Mouse (Mus musculus): ENCODE measurements around the gene Hspa1l. TPM values are rescaled to one million over a fixed set of nuclear protein-coding genes. Genes with fewer than 3 reads are reported as not detected.
A peak's percentile ranks its signal among the peaks of the same experiment; 100 is the strongest.
"Not testable (repeated sequence)": the region's sequence is repeated elsewhere in the genome, so short reads cannot be mapped to it uniquely, and the experiment has no call there.

Hspa1l gene
- polyA plus RNA-seq, 1 experiment from 2014 or later, result 0.57 TPM

DNA sequence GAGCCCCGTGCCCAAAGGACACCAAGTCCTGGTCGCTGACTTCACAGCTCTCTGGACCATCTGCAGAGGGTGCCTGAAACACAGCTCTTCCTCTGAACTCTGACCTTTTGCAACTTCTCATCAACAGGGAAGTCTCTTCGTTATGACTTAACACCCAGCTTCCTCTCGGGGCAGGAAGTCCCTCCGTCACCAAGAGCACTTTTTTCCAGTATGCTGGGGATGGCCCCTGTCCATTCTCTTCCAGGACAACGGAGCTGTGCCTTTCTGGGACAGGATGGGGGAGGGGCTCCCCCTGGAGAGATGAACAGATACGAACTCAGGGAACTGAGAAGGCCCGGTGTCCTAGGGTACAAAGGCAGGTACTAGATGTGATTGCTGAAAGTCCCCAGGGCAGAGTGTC is 37.7 kb upstream of the Hspa1l start:
- peak overlapping the region; percentile 53 for H3K9ac ChIP-seq (ENCODE audit: low read depth, low read length)
- no peak for ATAC-seq
- H3K4me1 ChIP-seq (ENCODE audit: control insufficient read depth, insufficient read depth, low read length), result peaks cover 18% of the 10 kb centered on the region
- no peaks in the 10 kb centered on the region for H3K27me3 ChIP-seq (replicated peaks; ENCODE audit: control insufficient read depth, insufficient read depth, low read length)
- H3K4me2 ChIP-seq (ENCODE audit: low read depth, low read length), result peak overlapping the region; percentile 42
- H3K27ac ChIP-seq (ENCODE audit: low read length), result no peak overlapping the region
- peaks cover 13% of the 10 kb centered on the region for H3K36me3 ChIP-seq (ENCODE audit: control insufficient read depth, insufficient read depth, low read length)
- H3K9me3 ChIP-seq (ENCODE audit: control insufficient read depth, low read length), result no peaks in the 10 kb centered on the region
- H3K4me3 ChIP-seq (ENCODE audit: low read length), result peak overlapping the region; percentile 15; the same call in 1 of the 2 replicates
- 48% methylated on average over 8 of the region's 8 CpGs for WGBS

DNA sequence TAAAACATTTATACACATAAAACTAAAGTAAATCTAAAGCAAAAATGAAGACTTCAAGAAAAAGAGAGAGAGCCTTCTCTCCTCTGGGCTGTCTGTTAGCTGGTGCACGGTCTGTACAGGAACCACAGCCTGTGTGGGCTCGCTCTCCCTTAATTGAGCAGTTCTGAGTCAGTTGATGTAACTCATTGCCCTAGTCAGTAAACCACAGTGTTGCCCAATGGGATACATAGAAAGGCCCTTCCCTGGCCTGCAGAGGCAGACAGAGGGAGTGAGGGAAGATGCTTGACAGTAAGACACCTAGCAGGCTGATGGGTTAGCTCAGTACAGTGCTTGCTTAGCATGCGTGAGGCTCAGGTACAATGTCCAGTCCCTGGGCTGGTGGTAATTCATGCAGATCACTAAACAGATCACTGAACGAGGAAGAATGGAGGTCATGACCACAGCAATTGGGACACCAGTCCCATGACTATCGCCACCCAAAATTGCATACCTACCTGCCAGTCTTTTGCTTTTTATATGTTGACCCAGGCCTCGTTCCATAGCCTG is 34.5 kb upstream of the Hspa1l start:
- H3K4me3 ChIP-seq (ENCODE audit: low read length), result no peak overlapping the region
- peaks cover 14% of the 10 kb centered on the region for H3K4me1 ChIP-seq (ENCODE audit: control insufficient read depth, insufficient read depth, low read length)
- H3K9ac ChIP-seq (ENCODE audit: low read depth, low read length), result no peak overlapping the region
- WGBS, result 81% methylated on average over 6 of the region's 6 CpGs
- peaks cover 9% of the 10 kb centered on the region for H3K36me3 ChIP-seq (ENCODE audit: control insufficient read depth, insufficient read depth, low read length)
- no peak overlapping the region for H3K4me2 ChIP-seq (ENCODE audit: low read depth, low read length)
- ATAC-seq, result peak; percentile 27; the same call in 1 of the 2 replicates
- no peaks in the 10 kb centered on the region for H3K27me3 ChIP-seq (replicated peaks; ENCODE audit: control insufficient read depth, insufficient read depth, low read length)
- H3K27ac ChIP-seq (ENCODE audit: low read length), result no peak overlapping the region; the same call in 1 of the 2 replicates
- H3K9me3 ChIP-seq (ENCODE audit: control insufficient read depth, low read length), result no peaks in the 10 kb centered on the region

DNA sequence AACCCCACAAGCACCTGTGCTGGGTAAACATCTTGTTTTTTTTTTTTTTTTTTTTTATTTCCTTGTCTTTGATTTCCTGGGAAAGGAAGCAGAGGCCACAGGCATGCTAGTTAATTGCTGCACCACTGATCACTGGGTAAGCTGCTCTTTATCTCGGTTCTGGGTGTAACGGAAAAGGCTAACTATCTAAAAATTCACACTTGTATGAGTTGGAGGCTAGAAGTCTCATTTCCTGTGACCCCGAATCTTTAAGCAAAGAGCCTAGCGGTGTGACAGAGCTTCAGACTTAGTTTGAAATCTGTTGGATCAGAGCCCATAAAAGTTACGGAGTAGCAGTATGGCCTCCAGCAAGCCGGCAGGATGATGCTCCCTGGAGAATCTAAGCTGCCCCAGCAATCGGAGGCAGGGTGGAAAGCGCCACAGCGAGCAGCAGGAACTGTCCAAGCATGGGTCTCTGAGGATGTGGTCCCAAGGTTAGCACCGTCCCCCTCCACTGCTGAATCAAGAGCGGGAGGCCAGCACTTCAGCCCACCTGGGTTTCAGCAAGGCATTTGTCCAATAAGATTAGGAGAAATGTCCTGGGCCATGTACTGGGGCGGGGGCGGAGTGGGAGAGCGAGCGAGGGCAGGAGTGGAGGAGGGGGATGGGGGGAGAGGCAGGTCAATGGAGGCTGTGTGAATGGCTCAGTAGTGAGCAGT is 31.0 kb upstream of the Hspa1l start:
- H3K9me3 ChIP-seq (ENCODE audit: control insufficient read depth, low read length), result no peaks in the 10 kb centered on the region
- H3K27me3 ChIP-seq (replicated peaks; ENCODE audit: control insufficient read depth, insufficient read depth, low read length), result no peaks in the 10 kb centered on the region
- H3K4me1 ChIP-seq (ENCODE audit: control insufficient read depth, insufficient read depth, low read length), result peaks cover 9% of the 10 kb centered on the region
- no peak for ATAC-seq
- peak overlapping the region; percentile 38 for H3K4me2 ChIP-seq (ENCODE audit: low read depth, low read length)
- H3K27ac ChIP-seq (ENCODE audit: low read length), result peak overlapping the region; percentile 46
- no peaks in the 10 kb centered on the region for H3K36me3 ChIP-seq (ENCODE audit: control insufficient read depth, insufficient read depth, low read length)
- H3K4me3 ChIP-seq (ENCODE audit: low read length), result peak overlapping the region; percentile 33
- WGBS, result 8% methylated on average over 15 of the region's 15 CpGs
- peak overlapping the region; percentile 63 for H3K9ac ChIP-seq (ENCODE audit: low read depth, low read length)

DNA sequence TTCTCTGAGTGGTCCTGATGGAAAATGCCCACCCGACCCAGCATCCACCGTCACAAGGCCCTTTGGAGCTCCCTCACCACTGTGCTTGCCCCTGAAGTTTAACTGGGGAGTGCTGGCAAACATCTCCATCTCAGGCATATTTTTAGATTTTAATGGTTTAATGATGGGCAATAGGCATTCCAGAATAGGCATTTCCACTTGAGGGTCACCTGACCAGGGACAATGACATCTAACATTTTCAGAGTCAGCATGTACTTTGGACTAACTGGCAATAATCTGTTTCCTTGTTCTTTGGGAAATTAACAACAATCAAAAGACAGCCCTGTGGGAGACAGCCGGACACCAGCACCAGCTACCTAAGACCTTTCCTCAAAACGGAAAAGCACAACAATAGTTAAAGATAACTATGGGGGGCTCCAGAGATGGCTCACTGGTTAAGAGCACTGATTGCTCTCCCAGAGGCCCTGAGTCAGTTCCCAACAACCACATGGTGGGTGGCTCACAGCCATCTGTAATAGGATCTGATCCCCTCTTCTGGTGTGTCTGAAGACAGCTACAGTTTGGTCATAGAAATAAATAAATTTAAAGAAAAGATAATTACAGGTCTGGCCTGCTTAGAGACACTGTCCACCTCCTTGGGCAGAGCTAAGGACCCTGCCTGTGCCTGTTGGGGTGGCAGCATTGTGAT is 29.2 kb upstream of the Hspa1l start:
- 0 out of 2 replicates have a peak overlapping the region, but pooled peaks have one; percentile 44 for H3K9ac ChIP-seq (ENCODE audit: low read depth, low read length)
- H3K36me3 ChIP-seq (ENCODE audit: control insufficient read depth, insufficient read depth, low read length), result no peaks in the 10 kb centered on the region
- 61% methylated on average over 4 of the region's 4 CpGs for WGBS
- H3K27ac ChIP-seq (ENCODE audit: low read length), result peak overlapping the region; percentile 88
- H3K27me3 ChIP-seq (replicated peaks; ENCODE audit: control insufficient read depth, insufficient read depth, low read length), result no peaks in the 10 kb centered on the region
- peak; percentile 66 for ATAC-seq
- no peaks in the 10 kb centered on the region for H3K9me3 ChIP-seq (ENCODE audit: control insufficient read depth, low read length)
- H3K4me1 ChIP-seq (ENCODE audit: control insufficient read depth, insufficient read depth, low read length), result peaks cover 9% of the 10 kb centered on the region
- H3K4me3 ChIP-seq (ENCODE audit: low read length), result no peak overlapping the region
- H3K4me2 ChIP-seq (ENCODE audit: low read depth, low read length), result 0 out of 2 replicates have a peak overlapping the region, but pooled peaks have one; percentile 7

DNA sequence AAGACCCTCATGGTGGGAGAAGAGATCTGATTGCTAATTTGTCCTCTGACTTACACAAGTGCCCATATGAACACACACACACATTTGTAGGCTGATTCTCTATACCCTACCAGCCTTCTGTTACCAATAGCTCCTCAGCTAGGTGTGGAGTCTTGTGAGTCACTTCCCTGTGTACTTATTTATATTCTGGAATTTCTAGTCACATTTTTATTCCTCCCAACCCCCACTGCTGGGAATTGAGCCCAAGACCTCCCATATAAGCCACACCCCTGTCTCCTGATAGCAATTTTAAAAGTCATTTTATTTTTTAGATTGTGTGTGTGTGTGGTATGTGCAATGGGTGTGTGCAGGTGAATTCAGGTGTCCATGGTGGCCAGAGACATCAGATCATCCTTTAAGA is 28.1 kb upstream of the Hspa1l start:
- H3K9ac ChIP-seq (ENCODE audit: low read depth, low read length), result no peak overlapping the region
- H3K4me3 ChIP-seq (ENCODE audit: low read length), result no peak overlapping the region
- peaks cover 9% of the 10 kb centered on the region for H3K4me1 ChIP-seq (ENCODE audit: control insufficient read depth, insufficient read depth, low read length)
- no peaks in the 10 kb centered on the region for H3K9me3 ChIP-seq (ENCODE audit: control insufficient read depth, low read length)
- H3K4me2 ChIP-seq (ENCODE audit: low read depth, low read length), result no peak overlapping the region
- no peaks in the 10 kb centered on the region for H3K36me3 ChIP-seq (ENCODE audit: control insufficient read depth, insufficient read depth, low read length)
- H3K27ac ChIP-seq (ENCODE audit: low read length), result peak overlapping the region; percentile 88
- no peaks in the 10 kb centered on the region for H3K27me3 ChIP-seq (replicated peaks; ENCODE audit: control insufficient read depth, insufficient read depth, low read length)
- ATAC-seq, result 0 out of 2 replicates have a peak, but pooled peaks have one; percentile 6

DNA sequence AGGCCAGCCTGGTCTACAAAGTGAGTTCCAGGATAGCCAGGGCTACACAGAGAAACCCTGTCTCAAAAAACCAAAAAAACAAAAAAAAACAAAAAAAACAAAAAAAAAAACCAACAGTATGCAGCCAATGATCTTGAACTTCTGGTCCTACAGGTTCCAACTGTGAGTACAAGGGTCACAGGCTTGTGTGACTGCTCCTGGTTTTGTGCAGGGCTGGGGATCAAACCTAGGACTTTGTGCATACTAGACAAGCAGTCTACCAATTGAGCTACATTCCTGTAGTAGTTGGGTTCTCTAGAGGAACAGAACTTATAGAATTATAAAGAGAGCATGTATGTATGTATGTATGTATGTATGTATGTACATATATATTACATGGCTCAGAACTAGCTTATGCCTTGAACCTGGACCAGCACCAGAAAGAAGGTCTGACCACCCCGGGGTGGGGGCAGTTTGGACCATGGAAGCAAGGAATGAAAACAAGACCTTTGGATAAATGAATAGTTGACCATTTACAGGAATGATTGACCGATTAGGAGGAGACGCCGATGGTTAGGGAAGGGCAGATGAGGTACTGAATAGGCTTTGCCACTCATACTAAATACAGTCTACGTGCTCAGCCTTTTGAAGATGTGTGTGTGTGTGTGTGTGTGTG is 25.9 kb upstream of the Hspa1l start:
- no peak overlapping the region for H3K4me3 ChIP-seq (ENCODE audit: low read length)
- no peak for ATAC-seq
- no peak overlapping the region for H3K27ac ChIP-seq (ENCODE audit: low read length)
- H3K9me3 ChIP-seq (ENCODE audit: control insufficient read depth, low read length), result no peaks in the 10 kb centered on the region
- no peak overlapping the region for H3K4me2 ChIP-seq (ENCODE audit: low read depth, low read length)
- whole genome bisulfite sequencing, result 82% methylated on average over 5 of the region's 5 CpGs
- no peak overlapping the region for H3K9ac ChIP-seq (ENCODE audit: low read depth, low read length)
- peaks cover 21% of the 10 kb centered on the region for H3K4me1 ChIP-seq (ENCODE audit: control insufficient read depth, insufficient read depth, low read length)
- H3K27me3 ChIP-seq (replicated peaks; ENCODE audit: control insufficient read depth, insufficient read depth, low read length), result no peaks in the 10 kb centered on the region
- H3K36me3 ChIP-seq (ENCODE audit: control insufficient read depth, insufficient read depth, low read length), result peaks cover 7% of the 10 kb centered on the region

DNA sequence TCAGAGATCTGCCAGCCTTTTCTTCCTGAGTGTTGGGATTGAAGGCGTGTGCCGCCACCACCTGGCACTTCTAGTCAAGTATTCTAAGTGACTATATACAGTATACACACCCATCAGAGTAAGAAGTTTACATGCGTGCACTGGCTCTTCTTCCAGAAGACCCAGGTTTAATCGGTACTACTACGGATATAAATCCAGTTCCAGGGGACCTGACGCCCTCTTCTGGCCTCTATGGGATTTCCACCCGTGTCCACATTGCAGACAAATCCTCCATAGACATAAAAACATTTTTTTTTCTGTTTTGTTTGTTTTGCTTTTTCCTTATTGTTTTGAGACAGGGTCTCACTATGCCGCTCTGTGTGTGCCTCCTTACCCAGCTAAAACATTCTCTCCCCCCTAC is 24.9 kb upstream of the Hspa1l start:
- H3K9ac ChIP-seq (ENCODE audit: low read depth, low read length), result no peak overlapping the region
- no peak overlapping the region for H3K4me3 ChIP-seq (ENCODE audit: low read length)
- peaks cover 19% of the 10 kb centered on the region for H3K4me1 ChIP-seq (ENCODE audit: control insufficient read depth, insufficient read depth, low read length)
- H3K27me3 ChIP-seq (replicated peaks; ENCODE audit: control insufficient read depth, insufficient read depth, low read length), result no peaks in the 10 kb centered on the region
- no peak for ATAC-seq
- no peak overlapping the region for H3K27ac ChIP-seq (ENCODE audit: low read length)
- no peak overlapping the region for H3K4me2 ChIP-seq (ENCODE audit: low read depth, low read length)
- 24% methylated on average over 8 of the region's 8 CpGs for WGBS
- H3K36me3 ChIP-seq (ENCODE audit: control insufficient read depth, insufficient read depth, low read length), result peaks cover 7% of the 10 kb centered on the region
- H3K9me3 ChIP-seq (ENCODE audit: control insufficient read depth, low read length), result no peaks in the 10 kb centered on the region

DNA sequence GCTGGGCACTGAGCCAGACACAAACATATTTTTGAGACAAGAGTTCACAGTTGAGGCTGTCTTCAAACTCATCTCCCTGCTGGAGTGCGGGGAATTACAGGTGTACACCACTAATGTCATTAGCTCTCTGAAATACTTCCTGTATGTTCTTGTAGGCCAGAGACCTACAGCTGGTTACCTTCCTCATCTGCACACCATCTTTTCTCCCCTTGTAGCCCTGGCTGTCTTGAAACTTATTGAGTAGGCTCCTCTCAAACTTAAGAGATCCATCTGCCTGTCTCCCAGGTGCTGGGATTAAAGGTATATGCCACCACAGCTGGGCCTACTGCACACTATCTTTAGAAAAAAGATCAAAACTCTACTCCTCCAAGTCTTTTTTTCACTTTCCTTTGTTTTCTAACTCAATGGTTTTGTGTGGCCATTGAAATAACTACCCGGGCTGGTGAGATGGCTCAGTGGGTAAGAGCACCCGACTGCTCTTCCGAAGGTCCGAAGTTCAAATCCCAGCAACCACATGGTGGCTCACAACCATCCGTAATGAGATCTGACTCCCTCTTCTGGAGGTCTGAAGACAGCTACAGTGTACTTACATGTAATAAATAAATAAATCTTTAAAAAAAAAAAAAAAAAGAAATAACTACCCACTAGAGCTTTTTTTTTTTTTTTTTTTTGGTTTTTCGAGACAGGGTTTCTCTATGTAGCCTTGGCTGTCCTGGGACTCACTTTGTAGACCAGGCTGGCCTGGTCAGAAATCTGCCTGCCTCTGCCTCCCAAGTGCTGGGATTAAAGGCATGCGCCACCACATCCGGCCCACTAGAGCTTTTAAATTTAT is 23.6 kb upstream of the Hspa1l start:
- H3K36me3 ChIP-seq (ENCODE audit: control insufficient read depth, insufficient read depth, low read length); H3K27me3 ChIP-seq (replicated peaks; ENCODE audit: control insufficient read depth, insufficient read depth, low read length); H3K4me2 ChIP-seq (ENCODE audit: low read depth, low read length); ATAC-seq; H3K9ac ChIP-seq (ENCODE audit: low read depth, low read length); H3K4me3 ChIP-seq (ENCODE audit: low read length); H3K9me3 ChIP-seq (ENCODE audit: control insufficient read depth, low read length): not testable (repeated sequence)
- 49% methylated on average over 9 of the region's 9 CpGs for WGBS
- peak overlapping the region; percentile 97 for H3K27ac ChIP-seq (ENCODE audit: low read length)
- peaks cover 22% of the 10 kb centered on the region for H3K4me1 ChIP-seq (ENCODE audit: control insufficient read depth, insufficient read depth, low read length)

Data from intestine, embryonic 16.5 days (tissue).